In the genomic region with DNA sequence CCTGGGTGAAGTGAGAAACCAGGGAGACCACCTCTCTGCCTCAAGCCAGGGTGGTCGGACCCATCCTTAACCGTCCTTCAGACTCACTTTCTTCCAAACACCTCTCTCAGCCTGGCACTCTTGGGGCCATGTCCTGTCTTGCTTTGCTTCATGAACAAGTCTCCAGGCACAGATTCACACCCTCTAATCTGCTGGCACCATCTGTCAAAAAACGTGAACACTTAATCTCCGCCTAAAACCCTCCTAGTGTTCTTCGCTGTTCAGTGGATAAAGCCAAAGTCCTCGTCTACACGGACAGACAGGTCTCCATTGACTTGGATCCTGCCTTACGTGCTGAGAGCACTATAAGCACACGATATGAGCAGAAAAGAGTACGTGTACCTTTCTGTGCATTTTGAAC, we compare ENCODE assay signal across 9 mouse cellular contexts. TPM values are rescaled to one million over a fixed set of nuclear protein-coding genes. Genes with fewer than 3 reads are reported as not detected.
A peak's percentile ranks its signal among the peaks of the same experiment; 100 is the strongest.
DNase-seq lines count a peak whose midpoint lies in the region; ATAC-seq lines count a peak whose summit lies in the region.
"Had no signal": no experiment of that assay in that cellular context is flagged by ENCODE, and none has a peak within 500 bp of the region (broad histone marks: within the 10 kb centered on the region; RNA-seq: fewer than 3 reads in every experiment).

Tmem215 (plus strand) TSS at position 301 of the 400 bp plus-strand sequence.

- no peak for DNase-seq in lung, postnatal 14 days
- DNase-seq in forebrain, embryonic 14.5 days (ENCODE audit: low spot score), result no peak
- peak; percentile 37 for DNase-seq in retina, postnatal 7 days (ENCODE audit: low read depth, low spot score)
- no peak for DNase-seq in spleen, postnatal 14 days (ENCODE audit: low spot score in 2 of 2)
- DNase-seq in layer of hippocampus, adult 9-11 months, result no peak
- DNase-seq: lung, postnatal 36 days had no signal

- peaks cover 33% of the 10 kb centered on the region for H3K27me3 ChIP-seq in lung, embryonic 15.5 days
- H3K27me3 ChIP-seq in forebrain, embryonic 14.5 days (replicated peaks; ENCODE audit: control insufficient read depth, insufficient read depth, low read length), result 0 out of 2 replicates have a peak, but pooled peaks cover 5% of the 10 kb centered on the region
- H3K27me3 ChIP-seq in limb, embryonic 12.5 days, result peaks cover 43% of the 10 kb centered on the region

- peaks cover 5% of the 10 kb centered on the region; the same call in 1 of the 2 replicates for H3K4me1 ChIP-seq in lung, embryonic 15.5 days
- no peaks in the 10 kb centered on the region for H3K4me1 ChIP-seq in forebrain, embryonic 14.5 days (ENCODE audit: control insufficient read depth, insufficient read depth, low read length)
- H3K4me1 ChIP-seq in limb, embryonic 12.5 days (replicated peaks), result peaks cover 8% of the 10 kb centered on the region

- H3K9ac ChIP-seq in lung, embryonic 15.5 days, result no peak within 1 kb of the TSS
- H3K9ac ChIP-seq in forebrain, embryonic 14.5 days (ENCODE audit: low read length), result peak within 1 kb of the TSS; percentile 66
- peak within 1 kb of the TSS; percentile 50 for H3K9ac ChIP-seq in limb, embryonic 12.5 days (replicated peaks)

- H3K9me3 ChIP-seq in lung, embryonic 15.5 days, result no peaks in the 10 kb centered on the region
- no peaks in the 10 kb centered on the region for H3K9me3 ChIP-seq in forebrain, embryonic 14.5 days (replicated peaks; ENCODE audit: control insufficient read depth, low read length)
- no peaks in the 10 kb centered on the region for H3K9me3 ChIP-seq in limb, embryonic 12.5 days

- no peaks in the 10 kb centered on the region for H3K36me3 ChIP-seq in lung, embryonic 15.5 days
- H3K36me3 ChIP-seq in forebrain, embryonic 14.5 days (ENCODE audit: control insufficient read depth, insufficient read depth, low read length), result no peaks in the 10 kb centered on the region
- H3K36me3 ChIP-seq in limb, embryonic 12.5 days, result no peaks in the 10 kb centered on the region

- ATAC-seq in lung, embryonic 15.5 days (ENCODE audit: borderline replicate concordance, extremely low read depth, low FRiP score, low TSS enrichment), result no peak
- ATAC-seq in forebrain, embryonic 14.5 days, result no peak
- ATAC-seq in limb, embryonic 12.5 days (ENCODE audit: insufficient number of reproducible peaks, insufficient read depth, low FRiP score, low TSS enrichment, low read depth), result no peak

- 73% methylated on average over 10 of the region's 10 CpGs for WGBS in lung, embryonic 15.5 days
- WGBS in forebrain, embryonic 14.5 days, result 82% methylated on average over 10 of the region's 10 CpGs
- 74% methylated on average over 10 of the region's 10 CpGs for WGBS in limb, embryonic 12.5 days

- H3K4me2 ChIP-seq in lung, embryonic 15.5 days, result peak within 1 kb of the TSS; percentile 66
- peak within 1 kb of the TSS; percentile 91 for H3K4me2 ChIP-seq in forebrain, embryonic 14.5 days (ENCODE audit: low read length)
- H3K4me2 ChIP-seq in limb, embryonic 12.5 days, result peak within 1 kb of the TSS; percentile 87

- peak within 1 kb of the TSS; percentile 34 for H3K4me3 ChIP-seq in lung, embryonic 15.5 days
- H3K4me3 ChIP-seq in forebrain, embryonic 14.5 days (ENCODE audit: low read depth, low read length), result peak within 1 kb of the TSS; percentile 41
- H3K4me3 ChIP-seq in limb, embryonic 12.5 days (replicated peaks), result peak within 1 kb of the TSS; percentile 49
- H3K4me3 ChIP-seq: erythroblast, embryonic 14.5 days had no signal

- no peak within 1 kb of the TSS for H3K27ac ChIP-seq in lung, embryonic 15.5 days
- H3K27ac ChIP-seq in forebrain, embryonic 14.5 days (ENCODE audit: low read depth, low read length), result no peak within 1 kb of the TSS
- no peak within 1 kb of the TSS for H3K27ac ChIP-seq in limb, embryonic 12.5 days

RNA-seq across cellular contexts. Expression of gene Tmem215, which starts in this region (rescaled TPM):
- polyA plus RNA-seq in lung, embryonic 15.5 days (2015; fragmentation: Nextera tagmentation; extraction: Ambion mirVana), result 0.52 and 0.83 TPM in 2 replicates
- 0.57 and 0.77 TPM in 2 replicates for polyA plus RNA-seq in forebrain, embryonic 14.5 days (2014; fragmentation: Nextera tagmentation; extraction: Ambion mirVana)
- polyA plus RNA-seq in limb, embryonic 12.5 days (2016; fragmentation: Nextera tagmentation; extraction: Ambion mirVana), result 0.17 and 0.20 TPM in 2 replicates
- polyA plus RNA-seq: erythroblast, embryonic 14.5 days had no signal
